17 mouse cellular contexts compared by ENCODE assay signal in the genomic region with DNA sequence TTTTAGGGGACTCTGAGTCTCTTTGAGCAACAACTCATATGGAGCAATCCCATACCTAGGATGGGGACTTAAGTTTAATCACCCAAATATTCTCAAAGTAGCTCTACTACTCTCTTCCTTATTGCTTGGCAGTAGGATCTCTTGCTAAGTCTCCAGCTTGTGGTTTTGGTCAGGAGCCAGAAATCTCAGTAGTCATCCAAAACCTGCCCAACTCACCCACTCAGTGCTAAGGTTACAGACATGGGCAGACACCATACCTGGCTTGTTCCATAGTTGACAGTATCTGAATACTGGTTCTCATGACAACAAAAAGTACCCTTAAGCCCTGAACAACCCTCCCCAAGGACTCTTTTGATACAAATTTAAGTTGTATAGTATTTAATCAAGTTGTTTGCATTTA.
"Had no signal": no experiment of that assay in that cellular context is flagged by ENCODE, and none has a peak within 500 bp of the region (broad histone marks: within the 10 kb centered on the region; RNA-seq: fewer than 3 reads in every experiment).

No protein-coding gene starts in this region.

- H3K9me3 ChIP-seq: lung, embryonic 15.5 days; midbrain, embryonic 13.5 days; midbrain, embryonic 15.5 days; neural tube, embryonic 12.5 days; stomach, embryonic 15.5 days had no signal

- H3K4me2 ChIP-seq: lung, embryonic 15.5 days; midbrain, embryonic 11.5 days; midbrain, embryonic 13.5 days; midbrain, embryonic 15.5 days; neural tube, embryonic 12.5 days; stomach, embryonic 15.5 days had no signal

- H3K27me3 ChIP-seq: lung, embryonic 15.5 days; midbrain, embryonic 13.5 days; midbrain, embryonic 15.5 days; neural tube, embryonic 12.5 days; stomach, embryonic 15.5 days had no signal

- ATAC-seq: liver, postnatal 0 days; lung, postnatal 0 days; midbrain, embryonic 13.5 days; midbrain, embryonic 15.5 days had no signal

- H3K4me3 ChIP-seq: lung, embryonic 15.5 days; midbrain, embryonic 13.5 days; midbrain, embryonic 15.5 days; neural tube, embryonic 12.5 days; stomach, embryonic 15.5 days had no signal

- DNase-seq: liver, postnatal 0 days; lung, adult 2 months; lung, postnatal 14 days; lung, postnatal 36 days; right cerebral cortex, postnatal 14 days; thymus, adult 2 months; thymus, postnatal 25 days; thymus, postnatal 4 days had no signal

- H3K36me3 ChIP-seq: lung, embryonic 15.5 days; neural tube, embryonic 12.5 days; stomach, embryonic 15.5 days had no signal

- H3K9ac ChIP-seq: liver, postnatal 0 days; lung, embryonic 15.5 days; midbrain, embryonic 13.5 days; midbrain, embryonic 15.5 days; neural tube, embryonic 12.5 days; stomach, embryonic 15.5 days had no signal

- H3K4me1 ChIP-seq: lung, embryonic 15.5 days; midbrain, embryonic 13.5 days; midbrain, embryonic 15.5 days; neural tube, embryonic 12.5 days; stomach, embryonic 15.5 days had no signal

- H3K27ac ChIP-seq: lung, embryonic 15.5 days; macrophage; midbrain, embryonic 13.5 days; midbrain, embryonic 15.5 days; neural tube, embryonic 12.5 days; stomach, embryonic 15.5 days; stomach, postnatal 0 days had no signal
